Comparison of ENCODE assay signal across 19 mouse cellular contexts in the genomic region with DNA sequence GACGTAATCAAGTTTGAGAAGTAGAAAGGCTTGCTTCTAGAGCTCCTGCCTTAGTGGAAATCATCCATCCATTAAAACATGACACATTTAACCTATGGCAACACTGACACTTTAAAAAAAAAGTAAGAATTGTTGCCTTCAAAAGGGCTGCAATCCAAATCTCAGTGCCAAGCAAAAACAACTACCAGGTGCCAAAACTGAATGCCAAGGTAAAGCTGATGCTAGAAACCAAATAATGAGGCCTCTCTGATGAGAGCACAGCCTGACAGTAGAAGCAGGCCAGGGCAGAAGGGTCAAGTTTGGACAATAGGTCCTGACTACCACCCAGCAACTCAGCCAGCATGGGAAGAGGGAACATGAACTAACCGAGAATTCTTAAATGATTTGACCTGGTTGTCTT.
"Had no signal": no experiment of that assay in that cellular context is flagged by ENCODE, and none has a peak within 500 bp of the region (broad histone marks: within the 10 kb centered on the region; RNA-seq: fewer than 3 reads in every experiment).

No protein-coding gene starts in this region.

- DNase-seq: lung, adult 2 months; lung, postnatal 14 days; lung, postnatal 36 days; right cerebral cortex, adult 18-20 months; right cerebral cortex, postnatal 25 days; right cerebral cortex, postnatal 4 days; spleen, adult 18-20 months; thymus, adult 2 months; thymus, postnatal 25 days; thymus, postnatal 4 days had no signal

- H3K4me1 ChIP-seq: lung, embryonic 15.5 days; midbrain, embryonic 13.5 days; midbrain, embryonic 15.5 days; neural tube, embryonic 12.5 days had no signal

- H3K36me3 ChIP-seq: lung, embryonic 15.5 days; midbrain, embryonic 13.5 days; midbrain, embryonic 15.5 days; neural tube, embryonic 12.5 days had no signal

- H3K9ac ChIP-seq: liver, embryonic 14.5 days; lung, embryonic 15.5 days; midbrain, embryonic 13.5 days; midbrain, embryonic 15.5 days; neural tube, embryonic 12.5 days had no signal

- H3K27me3 ChIP-seq: lung, embryonic 15.5 days; megakaryocyte, embryonic 14.5 days; midbrain, embryonic 13.5 days; midbrain, embryonic 15.5 days; neural tube, embryonic 12.5 days had no signal

- H3K27ac ChIP-seq: liver, embryonic 14.5 days; lung, embryonic 15.5 days; macrophage; midbrain, embryonic 13.5 days; midbrain, embryonic 15.5 days; neural tube, embryonic 12.5 days had no signal

- H3K4me3 ChIP-seq: lung, embryonic 15.5 days; megakaryocyte, embryonic 14.5 days; midbrain, embryonic 13.5 days; midbrain, embryonic 15.5 days; neural tube, embryonic 12.5 days had no signal

- H3K9me3 ChIP-seq: lung, embryonic 15.5 days; megakaryocyte, embryonic 14.5 days; midbrain, embryonic 13.5 days; midbrain, embryonic 15.5 days; neural tube, embryonic 12.5 days had no signal

- H3K4me2 ChIP-seq: lung, embryonic 15.5 days; midbrain, embryonic 11.5 days; midbrain, embryonic 13.5 days; midbrain, embryonic 15.5 days; neural tube, embryonic 12.5 days had no signal

- ATAC-seq: lung, postnatal 0 days; midbrain, embryonic 13.5 days; midbrain, embryonic 15.5 days had no signal
